Mouse (Mus musculus): ENCODE measurements around the gene Clic1. TPM values are rescaled to one million over a fixed set of nuclear protein-coding genes. Genes with fewer than 3 reads are reported as not detected.

Clic1 gene
- polyA plus RNA-seq, 1 experiment from 2014 or later: 351 TPM

- Histone ChIP-seq H3K9me3 (no peaks in the 10 kb centered on the region), H3K4me1 (peaks cover 13% of the 10 kb centered on the region), H3K9ac (peak overlapping the region; percentile 94), H3K4me3 (peak overlapping the region; percentile 70), H3K4me2 (peak overlapping the region; percentile 53), H3K27ac (peak overlapping the region; percentile 98; the same call in 1 of the 2 replicates), H3K27me3 (no peaks in the 10 kb centered on the region; the same call in 1 of the 2 replicates), H3K36me3 (peaks cover 44% of the 10 kb centered on the region)
- ATAC-seq (ENCODE audit: insufficient number of reproducible peaks, low FRiP score, low TSS enrichment, low read depth): no peak
- WGBS: 57% methylated on average over 8 of the region's 8 CpGs
Observed at GRCm38 (mm10) chr17:35090166-35090932, 40.6 kb downstream of the Clic1 start.

GRCm38 (mm10) chr17:35092403-35093198, 42.8 kb downstream of the Clic1 start:
- Histone ChIP-seq H3K4me3 (no peak overlapping the region), H3K36me3 (peaks cover 67% of the 10 kb centered on the region), H3K27me3 (no peaks in the 10 kb centered on the region), H3K4me1 (peaks cover 13% of the 10 kb centered on the region), H3K9ac (no peak overlapping the region), H3K4me2 (no peak overlapping the region), H3K9me3 (no peaks in the 10 kb centered on the region), H3K27ac (no peak overlapping the region)
- ATAC-seq (ENCODE audit: insufficient number of reproducible peaks, low FRiP score, low TSS enrichment, low read depth): no peak
- 82% methylated on average over 14 of the region's 14 CpGs for WGBS

DNA sequence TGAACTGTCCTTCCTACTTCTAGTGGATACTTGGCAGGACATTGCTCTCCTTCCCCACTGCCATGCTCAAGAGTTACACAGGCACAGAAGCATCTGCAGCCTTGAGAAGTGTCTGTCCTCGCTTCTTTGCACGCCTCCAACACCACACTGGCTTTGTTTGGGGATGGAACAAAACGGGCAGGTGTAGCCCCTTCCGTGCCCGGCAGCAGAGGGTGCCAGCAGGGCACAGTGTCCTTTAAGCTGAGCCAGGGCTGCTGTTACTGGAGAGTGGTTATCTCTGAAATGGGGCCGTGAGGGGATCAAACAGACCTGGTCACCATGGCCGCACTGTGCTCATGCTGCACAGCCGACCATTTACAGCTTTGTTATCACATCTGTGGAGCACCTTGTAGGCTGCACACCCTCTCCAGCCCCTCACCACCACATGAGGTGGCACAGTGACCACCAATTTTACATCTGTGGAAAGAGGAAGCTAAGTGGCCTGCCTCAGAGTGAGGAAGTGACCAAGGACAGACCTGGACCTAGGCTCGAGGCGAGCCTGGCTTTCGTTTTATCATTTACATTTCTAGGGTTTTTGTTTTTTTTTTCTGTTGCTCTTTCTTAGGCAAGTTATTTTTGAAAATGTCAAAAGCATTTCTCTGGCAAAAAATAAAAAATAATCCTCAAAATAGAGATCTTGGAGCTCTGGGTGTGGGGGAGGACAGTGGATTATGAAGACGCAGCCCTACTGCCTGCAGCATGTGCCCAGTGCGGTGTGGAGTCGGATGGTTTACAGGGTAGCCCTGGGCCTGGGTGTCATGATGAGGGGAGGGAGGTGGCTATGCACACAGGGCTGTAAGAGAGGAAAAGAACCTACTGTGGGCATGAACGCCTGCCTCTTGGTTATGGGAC, 45.0 kb downstream of the Clic1 start:
- Histone ChIP-seq H3K27me3 (no peaks in the 10 kb centered on the region), H3K36me3 (peaks cover 88% of the 10 kb centered on the region), H3K9ac (no peak overlapping the region), H3K9me3 (no peaks in the 10 kb centered on the region), H3K4me3 (no peak overlapping the region), H3K4me1 (peaks cover 13% of the 10 kb centered on the region), H3K27ac (no peak overlapping the region), H3K4me2 (no peak overlapping the region)
- 92% methylated on average over 15 of the region's 15 CpGs for WGBS
- ATAC-seq (ENCODE audit: insufficient number of reproducible peaks, low FRiP score, low TSS enrichment, low read depth): no peak

- H3K4me1 ChIP-seq: no peaks in the 10 kb centered on the region
- no peak overlapping the region for H3K27ac ChIP-seq
- H3K9me3 ChIP-seq: no peaks in the 10 kb centered on the region
- no peak for ATAC-seq (ENCODE audit: insufficient number of reproducible peaks, low FRiP score, low TSS enrichment, low read depth)
- H3K4me2 ChIP-seq: no peak overlapping the region
- H3K27me3 ChIP-seq: no peaks in the 10 kb centered on the region
- no peak overlapping the region for H3K9ac ChIP-seq
- H3K4me3 ChIP-seq: no peak overlapping the region
- peaks cover 98% of the 10 kb centered on the region for H3K36me3 ChIP-seq
- 87% methylated on average over 12 of the region's 12 CpGs for WGBS
Observed at GRCm38 (mm10) chr17:35096597-35096996, 46.8 kb downstream of the Clic1 start.

DNA sequence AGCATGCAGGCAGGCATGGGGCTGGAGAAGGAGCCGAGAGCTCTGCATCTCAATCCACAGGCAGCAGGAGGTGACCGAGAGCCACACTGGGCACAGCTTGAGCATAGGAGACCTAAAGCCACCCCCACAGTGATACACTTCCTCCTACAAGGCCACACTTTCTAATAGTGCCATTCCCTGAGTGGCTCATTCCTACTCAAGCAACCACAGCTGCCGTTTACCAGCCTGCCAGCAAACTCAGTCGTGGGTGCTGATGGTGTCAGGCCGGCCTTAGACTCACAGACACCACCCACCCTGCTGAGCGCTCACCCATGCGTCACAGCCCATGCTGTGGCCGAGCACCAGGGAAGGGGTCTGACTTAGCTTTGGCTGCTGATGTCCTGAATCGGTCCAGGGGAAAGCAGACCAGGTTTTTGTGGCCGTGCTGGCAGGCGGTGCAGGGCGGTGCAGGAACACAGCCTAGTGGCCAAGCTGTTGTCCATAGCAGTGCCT, 47.4 kb downstream of the Clic1 start:
- no peaks in the 10 kb centered on the region for H3K4me1 ChIP-seq
- no peaks in the 10 kb centered on the region for H3K9me3 ChIP-seq
- 88% methylated on average over 12 of the region's 12 CpGs for WGBS
- H3K9ac ChIP-seq: 0 out of 2 replicates have a peak overlapping the region, but pooled peaks have one; percentile 2
- no peak overlapping the region for H3K4me2 ChIP-seq
- ATAC-seq (ENCODE audit: insufficient number of reproducible peaks, low FRiP score, low TSS enrichment, low read depth): no peak
- H3K27me3 ChIP-seq: no peaks in the 10 kb centered on the region
- H3K4me3 ChIP-seq: no peak overlapping the region
- no peak overlapping the region for H3K27ac ChIP-seq
- H3K36me3 ChIP-seq: peaks cover 100% of the 10 kb centered on the region

DNA sequence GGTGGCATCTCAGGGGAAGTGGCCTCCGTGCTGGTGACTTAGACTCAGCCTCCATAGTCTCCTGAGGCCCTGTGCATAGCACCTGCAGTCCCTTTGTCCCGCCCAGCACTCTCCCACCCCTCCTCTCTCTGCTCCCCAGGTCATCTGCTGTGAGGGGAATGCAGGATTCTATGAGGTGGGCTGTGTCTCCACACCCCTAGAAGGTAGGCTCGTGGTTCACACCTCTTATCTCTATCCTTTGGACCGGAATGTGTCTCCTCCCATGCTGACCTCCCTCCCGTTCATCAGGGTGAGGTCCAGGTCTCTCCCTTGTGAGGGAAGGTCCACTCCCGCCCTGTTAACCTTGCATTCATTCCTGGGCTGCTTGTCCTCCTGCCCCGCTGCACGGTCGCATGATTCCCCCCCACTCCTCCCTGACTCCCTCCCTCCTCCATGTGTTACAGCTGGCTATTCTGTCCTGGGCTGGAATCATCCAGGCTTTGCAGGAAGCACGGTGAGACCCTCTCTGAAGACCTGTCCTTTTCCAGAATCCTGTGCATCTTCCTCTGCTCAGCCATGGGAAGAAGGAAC, 50.5 kb downstream of the Clic1 start:
- Histone ChIP-seq H3K27ac (no peak overlapping the region), H3K4me1 (no peaks in the 10 kb centered on the region), H3K9me3 (no peaks in the 10 kb centered on the region), H3K27me3 (no peaks in the 10 kb centered on the region), H3K9ac (no peak overlapping the region), H3K4me3 (no peak overlapping the region), H3K36me3 (peaks cover 91% of the 10 kb centered on the region), H3K4me2 (no peak overlapping the region)
- WGBS: 77% methylated on average over 10 of the region's 10 CpGs
- ATAC-seq (ENCODE audit: insufficient number of reproducible peaks, low FRiP score, low TSS enrichment, low read depth): no peak

GRCm38 (mm10) chr17:35101161-35101560, 51.4 kb downstream of the Clic1 start:
- Histone ChIP-seq H3K4me3 (no peak overlapping the region), H3K9ac (no peak overlapping the region), H3K4me1 (peaks cover 7% of the 10 kb centered on the region; the same call in 1 of the 2 replicates), H3K4me2 (no peak overlapping the region), H3K27ac (no peak overlapping the region), H3K27me3 (no peaks in the 10 kb centered on the region), H3K36me3 (peaks cover 82% of the 10 kb centered on the region), H3K9me3 (no peaks in the 10 kb centered on the region)
- WGBS: 84% methylated on average over 11 of the region's 11 CpGs
- no peak for ATAC-seq (ENCODE audit: insufficient number of reproducible peaks, low FRiP score, low TSS enrichment, low read depth)

DNA sequence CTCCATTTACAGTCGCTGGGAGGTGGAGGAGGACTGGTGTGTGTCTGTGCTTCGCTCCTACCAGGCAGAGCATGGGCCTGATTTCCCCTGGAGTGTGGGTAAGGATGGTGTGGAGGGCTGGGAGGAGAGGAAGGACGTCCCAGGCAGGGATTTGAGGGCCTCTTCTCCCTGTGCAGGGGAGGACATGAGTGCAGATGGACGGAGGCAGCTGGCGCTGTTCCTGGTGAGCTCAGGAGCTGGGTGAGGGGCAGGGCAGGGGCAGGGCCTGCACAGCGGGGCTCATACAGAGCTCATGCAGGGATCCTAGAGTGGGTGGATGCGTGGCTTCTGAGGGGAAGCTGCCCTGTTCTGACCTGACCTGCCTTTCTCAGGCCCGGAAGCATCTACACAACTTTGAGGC, 52.5 kb downstream of the Clic1 start:
- Histone ChIP-seq H3K4me2 (no peak overlapping the region), H3K27ac (no peak overlapping the region), H3K9me3 (no peaks in the 10 kb centered on the region), H3K36me3 (peaks cover 71% of the 10 kb centered on the region), H3K4me1 (peaks cover 7% of the 10 kb centered on the region; the same call in 1 of the 2 replicates), H3K27me3 (no peaks in the 10 kb centered on the region), H3K9ac (no peak overlapping the region), H3K4me3 (no peak overlapping the region)
- WGBS: 67% methylated on average over 8 of the region's 8 CpGs
- ATAC-seq (ENCODE audit: insufficient number of reproducible peaks, low FRiP score, low TSS enrichment, low read depth): no peak

- no peaks in the 10 kb centered on the region for H3K9me3 ChIP-seq
- peaks cover 7% of the 10 kb centered on the region; the same call in 1 of the 2 replicates for H3K4me1 ChIP-seq
- no peak overlapping the region for H3K27ac ChIP-seq
- H3K4me3 ChIP-seq: no peak overlapping the region
- H3K27me3 ChIP-seq: no peaks in the 10 kb centered on the region
- ATAC-seq (ENCODE audit: insufficient number of reproducible peaks, low FRiP score, low TSS enrichment, low read depth): no peak
- no peak overlapping the region for H3K4me2 ChIP-seq
- no peak overlapping the region for H3K9ac ChIP-seq
- WGBS: 75% methylated on average over 6 of the region's 6 CpGs
- H3K36me3 ChIP-seq: peaks cover 61% of the 10 kb centered on the region
Observed at GRCm38 (mm10) chr17:35103221-35103690, 53.5 kb downstream of the Clic1 start.

GRCm38 (mm10) chr17:35104079-35104478, 54.3 kb downstream of the Clic1 start:
- no peak overlapping the region for H3K27ac ChIP-seq
- H3K4me3 ChIP-seq: no peak overlapping the region
- no peak for ATAC-seq (ENCODE audit: insufficient number of reproducible peaks, low FRiP score, low TSS enrichment, low read depth)
- 87% methylated on average over 7 of the region's 7 CpGs for WGBS
- no peak overlapping the region for H3K9ac ChIP-seq
- no peaks in the 10 kb centered on the region for H3K27me3 ChIP-seq
- H3K4me1 ChIP-seq: peaks cover 7% of the 10 kb centered on the region; the same call in 1 of the 2 replicates
- no peak overlapping the region for H3K4me2 ChIP-seq
- H3K9me3 ChIP-seq: no peaks in the 10 kb centered on the region
- peaks cover 53% of the 10 kb centered on the region for H3K36me3 ChIP-seq

DNA sequence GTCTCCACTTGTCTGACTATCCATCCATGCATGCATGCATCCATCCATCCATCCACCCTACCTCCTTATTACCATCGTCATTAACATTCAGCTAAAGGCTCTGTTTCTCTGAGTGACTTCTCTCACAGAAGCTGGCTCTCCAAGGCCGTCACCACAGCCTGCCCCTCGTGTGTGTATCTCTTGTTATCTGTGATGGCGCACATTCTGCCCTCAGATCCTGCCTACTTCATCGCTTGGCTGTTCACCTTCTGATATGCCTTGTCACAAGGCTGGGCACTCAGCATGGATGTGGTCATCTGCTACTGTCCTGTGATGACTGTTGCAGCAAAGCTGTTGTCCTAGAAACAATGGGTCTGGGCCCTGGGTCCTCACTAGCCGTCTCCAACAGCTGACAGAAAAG, 55.0 kb downstream of the Clic1 start:
- H3K27me3 ChIP-seq: no peaks in the 10 kb centered on the region
- 87% methylated on average over 6 of the region's 6 CpGs for WGBS
- H3K4me3 ChIP-seq: no peak overlapping the region
- peaks cover 46% of the 10 kb centered on the region for H3K36me3 ChIP-seq
- H3K9me3 ChIP-seq: no peaks in the 10 kb centered on the region
- H3K27ac ChIP-seq: no peak overlapping the region
- no peak for ATAC-seq (ENCODE audit: insufficient number of reproducible peaks, low FRiP score, low TSS enrichment, low read depth)
- no peak overlapping the region for H3K4me2 ChIP-seq
- H3K9ac ChIP-seq: no peak overlapping the region
- H3K4me1 ChIP-seq: peaks cover 7% of the 10 kb centered on the region; the same call in 1 of the 2 replicates
